Mouse (Mus musculus) heart, adult 2 months (tissue): ENCODE data around the gene Gm9817. TPM values are rescaled to one million over a fixed set of nuclear protein-coding genes. Genes with fewer than 3 reads are reported as not detected.

Source experiments
- DNase-seq, 2 experiments: peaks; one replicate each; pipeline ENCODE4 v3.0.0; 2021
- H3K27ac ChIP-seq: fragments of 200-600 bp; 2 replicates; pipeline ENCODE4 v1.8.1; 2022
- H3K27me3 ChIP-seq: fragments of 200-500 bp; 2 replicates; pipeline ENCODE4 v1.6.1; 2012; ENCODE audit warnings: mild to moderate bottlenecking, low read length, inconsistent platforms, mixed read lengths; ENCODE audit not compliant: control insufficient read depth, insufficient read depth
- H3K36me3 ChIP-seq: fragments of 200-500 bp; 2 replicates; pipeline ENCODE4 v1.6.1; 2012; ENCODE audit warnings: low read length, inconsistent platforms; ENCODE audit not compliant: control insufficient read depth, insufficient read depth
- H3K4me1 ChIP-seq: fragments of 200-500 bp; 2 replicates; pipeline ENCODE4 v1.6.1; 2011; ENCODE audit warnings: low read length; ENCODE audit not compliant: control insufficient read depth, insufficient read depth
- H3K4me3 ChIP-seq: fragments of 200-600 bp; 2 replicates; pipeline ENCODE4 v1.8.1; 2022
- H3K79me2 ChIP-seq: fragments of 200-500 bp; replicated peaks from 2 replicates; pipeline ENCODE4 v1.6.1; 2012; ENCODE audit warnings: mild to moderate bottlenecking, inconsistent platforms, low read length, moderate library complexity, mixed read lengths; ENCODE audit not compliant: control insufficient read depth, insufficient read depth
- H3K9ac ChIP-seq: fragments of 200-500 bp; 2 replicates; pipeline ENCODE4 v1.6.1; 2012; ENCODE audit warnings: low read depth, mild to moderate bottlenecking, control low read depth, inconsistent platforms, low read length, mixed read lengths
- CTCF ChIP-seq: fragments of 200-600 bp; IDR thresholded peaks from 2 replicates; pipeline ENCODE4 v1.8.1; 2022; ENCODE audit warnings: antibody characterized with exemption, mild to moderate bottlenecking, moderate library complexity
- EP300 ChIP-seq: fragments of 200-500 bp; IDR thresholded peaks from 2 replicates; pipeline ENCODE4 v1.6.1; 2011; ENCODE audit warnings: low read depth, low read length, control low read depth; ENCODE audit not compliant: insufficient read depth
- POLR2A ChIP-seq: fragments of 200-500 bp; IDR thresholded peaks from 2 replicates; pipeline ENCODE4 v1.6.1; 2011; ENCODE audit warnings: mild to moderate bottlenecking, low read depth, low read length, control low read depth; ENCODE audit not compliant: insufficient read depth
- WGBS: fragments of 180-500 bp; shearing (Covaris S2); methylation state at CpG from one replicate; pipeline ENCODE4 v1.1.7; 2018; 5-methylcytosine and 5-hydroxymethylcytosine counted together
- intact Hi-C: fragments of 180-260 bp; cut with DNase I; formaldehyde crosslinking; loops from one replicate; pipeline ENCODE4 v1.15.1; 2025
- polyA plus RNA-seq: library from polyadenylated mRNA; depleted of rRNA; stranded (reverse); fragments of >200 nt; gene quantifications from 2 replicates; pipeline ENCODE4 v1.2.3, GENCODE M21; 2012
- total RNA-seq, 2 experiments: library from RNA; stranded (reverse); gene quantifications; 2 replicates each; pipeline ENCODE4 v1.2.3; 2021

The Gm9817 gene
- total and polyA plus RNA-seq, 3 experiments: 0.10 to 0.14 TPM; not detected in 1

GRCm38 (mm10) chr13:45033360-45033759, 45.1 kb upstream of the Gm9817 start:
- H3K4me3 ChIP-seq: no peak overlapping the region
- H3K79me2 ChIP-seq: no peaks in the 10 kb centered on the region
- no peaks in the 10 kb centered on the region; the same call in 1 of the 2 replicates for H3K4me1 ChIP-seq
- WGBS: 92% methylated on average over 10 of the region's 10 CpGs
- H3K27ac ChIP-seq: no peak overlapping the region
- DNase-seq: no peak
- H3K27me3 ChIP-seq: no peaks in the 10 kb centered on the region
- no peak overlapping the region for H3K9ac ChIP-seq
- no peaks in the 10 kb centered on the region for H3K36me3 ChIP-seq
- intact Hi-C loops: loop anchor here (5.0 to 10.0 kb wide), 2 partner anchors 231 to 359 kb away; no protein-coding TSS in a partner anchor
- no peak for TF ChIP-seq POLR2A
- TF ChIP-seq CTCF: no peak
- no peak for TF ChIP-seq EP300

GRCm38 (mm10) chr13:45034759-45035158, 43.7 kb upstream of the Gm9817 start:
- TF ChIP-seq POLR2A (no peak), CTCF (no peak)
- no peaks in the 10 kb centered on the region; the same call in 1 of the 2 replicates for H3K4me1 ChIP-seq
- WGBS: 80% methylated on average over 7 of the region's 7 CpGs
- H3K79me2 ChIP-seq: no peaks in the 10 kb centered on the region
- H3K27me3 ChIP-seq: no peaks in the 10 kb centered on the region
- DNase-seq: no peak
- no peak overlapping the region for H3K4me3 ChIP-seq
- H3K36me3 ChIP-seq: no peaks in the 10 kb centered on the region
- H3K27ac ChIP-seq: no peak overlapping the region
- intact Hi-C loops: loop anchor here (5.0 to 10.0 kb wide), 2 partner anchors 230 to 358 kb away; no protein-coding TSS in a partner anchor
- no peak overlapping the region for H3K9ac ChIP-seq

GRCm38 (mm10) chr13:45036417-45036816, 42.1 kb upstream of the Gm9817 start:
- intact Hi-C loops: loop anchor here (10.0 kb wide), 1 partner anchor 228 kb away; no protein-coding TSS in a partner anchor
- no peak for DNase-seq
- 88% methylated on average over 4 of the region's 4 CpGs for WGBS
- Histone ChIP-seq H3K27ac (no peak overlapping the region), H3K9ac (no peak overlapping the region), H3K79me2 (no peaks in the 10 kb centered on the region), H3K4me1 (no peaks in the 10 kb centered on the region), H3K27me3 (no peaks in the 10 kb centered on the region), H3K4me3 (no peak overlapping the region), H3K36me3 (no peaks in the 10 kb centered on the region)
- TF ChIP-seq CTCF (no peak), EP300 (no peak), POLR2A (no peak)

- WGBS: 63% methylated on average over 4 of the region's 4 CpGs
- no peaks in the 10 kb centered on the region for H3K4me1 ChIP-seq
- H3K9ac ChIP-seq: no peak overlapping the region
- H3K36me3 ChIP-seq: no peaks in the 10 kb centered on the region
- H3K4me3 ChIP-seq: no peak overlapping the region
- no peak for TF ChIP-seq EP300
- TF ChIP-seq POLR2A: no peak
- no peak for TF ChIP-seq CTCF
- DNase-seq: no peak
- H3K79me2 ChIP-seq: no peaks in the 10 kb centered on the region
- intact Hi-C loops: no loop called here
- H3K27me3 ChIP-seq: no peaks in the 10 kb centered on the region
- H3K27ac ChIP-seq: no peak overlapping the region
Measured at GRCm38 (mm10) chr13:45040195-45040594, 38.3 kb upstream of the Gm9817 start.

GRCm38 (mm10) chr13:45040741-45041140, 37.8 kb upstream of the Gm9817 start:
- 83% methylated on average over 7 of the region's 7 CpGs for WGBS
- H3K9ac ChIP-seq: no peak overlapping the region
- no peak for DNase-seq

GRCm38 (mm10) chr13:45043466-45043865, 35.0 kb upstream of the Gm9817 start:
- Histone ChIP-seq H3K36me3 (no peaks in the 10 kb centered on the region), H3K27me3 (no peaks in the 10 kb centered on the region), H3K9ac (no peak overlapping the region), H3K4me1 (no peaks in the 10 kb centered on the region), H3K4me3 (no peak overlapping the region), H3K27ac (no peak overlapping the region), H3K79me2 (no peaks in the 10 kb centered on the region)
- WGBS: 50% methylated on average over 3 of the region's 3 CpGs
- TF ChIP-seq EP300 (no peak), CTCF (no peak), POLR2A (no peak)
- intact Hi-C loops: no loop called here
- no peak for DNase-seq

More at GRCm38 (mm10) chr13:45040741-45041140, 37.8 kb upstream of the Gm9817 start:
- Histone ChIP-seq H3K79me2 (no peaks in the 10 kb centered on the region), H3K36me3 (no peaks in the 10 kb centered on the region), H3K27ac (no peak overlapping the region), H3K4me1 (no peaks in the 10 kb centered on the region), H3K4me3 (no peak overlapping the region), H3K27me3 (no peaks in the 10 kb centered on the region)
- intact Hi-C loops: no loop called here
- no peak for TF ChIP-seq POLR2A
- no peak for TF ChIP-seq EP300
- TF ChIP-seq CTCF: no peak
